Mouse (Mus musculus) heart, adult 2 months (tissue): Measurements from ENCODE around the gene Lmna.

Experiments used
- CTCF ChIP-seq: fragments of 200-600 bp; IDR thresholded peaks from 2 replicates; pipeline ENCODE4 v1.8.1; 2022; ENCODE audit warnings: antibody characterized with exemption, mild to moderate bottlenecking, moderate library complexity
- POLR2A ChIP-seq: fragments of 200-500 bp; IDR thresholded peaks from 2 replicates; pipeline ENCODE4 v1.6.1; 2011; ENCODE audit warnings: mild to moderate bottlenecking, low read depth, low read length, control low read depth; ENCODE audit not compliant: insufficient read depth

DNA sequence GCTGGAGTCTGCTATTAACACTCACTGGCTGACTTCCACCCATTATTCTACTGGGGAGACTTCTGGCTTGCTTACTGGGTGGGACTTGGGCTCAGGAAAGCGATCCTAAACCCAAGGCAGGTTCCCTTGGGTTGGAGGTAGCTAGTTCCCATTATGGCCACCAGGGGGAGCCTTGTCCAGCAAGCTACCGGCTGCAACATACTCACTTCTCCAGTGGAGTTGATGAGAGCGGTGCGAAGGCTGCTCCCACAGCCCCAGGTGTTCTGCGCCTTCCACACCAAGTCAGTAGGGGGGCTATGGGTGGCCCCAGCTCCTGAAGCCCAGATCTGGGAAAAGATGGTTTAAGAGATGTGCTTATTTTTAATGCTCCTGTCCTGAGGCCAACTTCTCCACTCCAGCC lies 26.1 kb downstream of the Lmna start:
- TF ChIP-seq CTCF = peak; percentile 99; the same call in 1 of the 2 replicates
- TF ChIP-seq POLR2A = no peak
